Mouse (Mus musculus) neural tube, embryonic 15.5 days (tissue): ENCODE results near the gene Emx2. TPM values are rescaled to one million over a fixed set of nuclear protein-coding genes. Genes with fewer than 3 reads are reported as not detected.

Experiments used
- ATAC-seq: fragments of 200-750 bp; cut with Nextera tagmentation; 2 replicates; pipeline ENCODE4 v1.8.0; 2017; ENCODE audit warnings: mild to moderate bottlenecking, moderate TSS enrichment, moderate library complexity; ENCODE audit not compliant: low FRiP score
- H3K27ac ChIP-seq: fragments of 300-500 bp; sonication (generic); replicated peaks from 2 replicates; pipeline ENCODE4 v1.5.1; 2015; ENCODE audit warnings: mild to moderate bottlenecking, inconsistent platforms
- H3K27me3 ChIP-seq: fragments of 300-500 bp; sonication (generic); replicated peaks from 2 replicates; pipeline ENCODE4 v1.6.1; 2015; ENCODE audit warnings: inconsistent platforms
- H3K36me3 ChIP-seq: fragments of 300-500 bp; sonication (generic); 2 replicates; pipeline ENCODE4 v1.6.1; 2015; ENCODE audit warnings: inconsistent platforms
- H3K4me1 ChIP-seq: fragments of 300-500 bp; sonication (generic); 2 replicates; pipeline ENCODE4 v1.6.1; 2015; ENCODE audit warnings: inconsistent platforms
- H3K4me2 ChIP-seq: fragments of 300-500 bp; sonication (generic); 2 replicates; pipeline ENCODE4 v1.6.1; 2015; ENCODE audit warnings: inconsistent platforms, mild to moderate bottlenecking, moderate library complexity
- H3K4me3 ChIP-seq: fragments of 300-500 bp; sonication (generic); replicated peaks from 2 replicates; pipeline ENCODE4 v1.5.1; 2015; ENCODE audit warnings: mild to moderate bottlenecking, inconsistent platforms
- H3K9ac ChIP-seq: fragments of 300-500 bp; sonication (generic); replicated peaks from 2 replicates; pipeline ENCODE4 v1.6.1; 2015; ENCODE audit warnings: mild to moderate bottlenecking, inconsistent platforms
- H3K9me3 ChIP-seq: fragments of 300-500 bp; sonication (generic); replicated peaks from 2 replicates; pipeline ENCODE4 v1.6.1; 2016; ENCODE audit warnings: inconsistent platforms
- WGBS: fragments of 180-500 bp; shearing (Covaris S2); methylation state at CpG from one replicate; pipeline ENCODE4 v1.1.7; 2015; ENCODE audit warnings: mixed read lengths; 5-methylcytosine and 5-hydroxymethylcytosine counted together
- polyA plus RNA-seq: library from polyadenylated mRNA; unstranded; fragments of >200 nt; fragmentation: Nextera tagmentation; extraction: Ambion mirVana; gene quantifications from 2 replicates; pipeline ENCODE4 v1.2.1, GENCODE M21; 2015

The Emx2 gene
- polyA plus RNA-seq, 1 experiment from 2014 or later = 0.06 TPM

GRCm38 (mm10) chr19:59465281-59465680 lies 7.1 kb downstream of the Emx2 start:
- ATAC-seq = no peak
- Histone ChIP-seq H3K9me3 (no peaks in the 10 kb centered on the region), H3K4me1 (peaks cover 13% of the 10 kb centered on the region), H3K27ac (no peak overlapping the region), H3K9ac (no peak overlapping the region), H3K27me3 (peaks cover 97% of the 10 kb centered on the region), H3K4me3 (no peak overlapping the region), H3K36me3 (no peaks in the 10 kb centered on the region), H3K4me2 (no peak overlapping the region)
- 11% methylated on average over 2 of the region's 2 CpGs for WGBS

GRCm38 (mm10) chr19:59465751-59466410 lies 7.7 kb downstream of the Emx2 start:
- H3K36me3 ChIP-seq = no peaks in the 10 kb centered on the region
- WGBS = 3% methylated on average over 10 of the region's 10 CpGs
- H3K4me1 ChIP-seq = peaks cover 15% of the 10 kb centered on the region
- ATAC-seq = no peak
- H3K9ac ChIP-seq = no peak overlapping the region
- no peaks in the 10 kb centered on the region for H3K9me3 ChIP-seq
- no peak overlapping the region for H3K27ac ChIP-seq
- no peak overlapping the region for H3K4me3 ChIP-seq
- H3K4me2 ChIP-seq = no peak overlapping the region
- H3K27me3 ChIP-seq = peaks cover 97% of the 10 kb centered on the region

GRCm38 (mm10) chr19:59466417-59466937 lies 8.3 kb downstream of the Emx2 start:
- H3K4me2 ChIP-seq = no peak overlapping the region
- no peak overlapping the region for H3K9ac ChIP-seq
- no peak overlapping the region for H3K4me3 ChIP-seq
- H3K27ac ChIP-seq = no peak overlapping the region
- H3K36me3 ChIP-seq = no peaks in the 10 kb centered on the region
- H3K27me3 ChIP-seq = peaks cover 98% of the 10 kb centered on the region
- peaks cover 20% of the 10 kb centered on the region for H3K4me1 ChIP-seq
- WGBS = under 1% methylated on average over 6 of the region's 6 CpGs
- ATAC-seq = no peak
- no peaks in the 10 kb centered on the region for H3K9me3 ChIP-seq

- ATAC-seq = no peak
These were observed 8.8 kb downstream of the Emx2 start for GRCm38 (mm10) chr19:59467016-59467412.

GRCm38 (mm10) chr19:59467413-59468064 lies 9.4 kb downstream of the Emx2 start:
- peaks cover 20% of the 10 kb centered on the region for H3K4me1 ChIP-seq
- H3K4me3 ChIP-seq = no peak overlapping the region
- no peak for ATAC-seq
- no peak overlapping the region for H3K27ac ChIP-seq
- no peaks in the 10 kb centered on the region for H3K36me3 ChIP-seq
- H3K4me2 ChIP-seq = no peak overlapping the region
- peaks cover 98% of the 10 kb centered on the region for H3K27me3 ChIP-seq
- no peak overlapping the region for H3K9ac ChIP-seq
- 1% methylated on average over 23 of the region's 23 CpGs for WGBS
- no peaks in the 10 kb centered on the region for H3K9me3 ChIP-seq

More at GRCm38 (mm10) chr19:59467016-59467412, 8.8 kb downstream of the Emx2 start:
- H3K4me3 ChIP-seq = no peak overlapping the region
- peaks cover 98% of the 10 kb centered on the region for H3K27me3 ChIP-seq
- H3K27ac ChIP-seq = no peak overlapping the region
- H3K9ac ChIP-seq = no peak overlapping the region
- WGBS = 2% methylated on average over 19 of the region's 19 CpGs
- no peak overlapping the region for H3K4me2 ChIP-seq
- no peaks in the 10 kb centered on the region for H3K36me3 ChIP-seq
- no peaks in the 10 kb centered on the region for H3K9me3 ChIP-seq
- H3K4me1 ChIP-seq = peaks cover 20% of the 10 kb centered on the region

GRCm38 (mm10) chr19:59468065-59468810 lies 10.1 kb downstream of the Emx2 start:
- H3K4me3 ChIP-seq = no peak overlapping the region

GRCm38 (mm10) chr19:59469035-59469949 lies 11.1 kb downstream of the Emx2 start:
- Histone ChIP-seq H3K27ac (no peak overlapping the region), H3K4me1 (peaks cover 20% of the 10 kb centered on the region), H3K36me3 (no peaks in the 10 kb centered on the region), H3K27me3 (peaks cover 93% of the 10 kb centered on the region), H3K9me3 (no peaks in the 10 kb centered on the region), H3K4me2 (peak overlapping the region; percentile 52), H3K4me3 (peak overlapping the region; percentile 29), H3K9ac (no peak overlapping the region)
- 2% methylated on average over 35 of the region's 35 CpGs for WGBS
- peak; percentile 45; the same call in 1 of the 2 replicates for ATAC-seq

More at GRCm38 (mm10) chr19:59468065-59468810, 10.1 kb downstream of the Emx2 start:
- Histone ChIP-seq H3K36me3 (no peaks in the 10 kb centered on the region), H3K27ac (no peak overlapping the region), H3K4me1 (peaks cover 20% of the 10 kb centered on the region), H3K4me2 (no peak overlapping the region), H3K9ac (no peak overlapping the region), H3K9me3 (no peaks in the 10 kb centered on the region), H3K27me3 (peaks cover 98% of the 10 kb centered on the region)
- 5% methylated on average over 26 of the region's 27 CpGs for WGBS
- no peak; the same call in 1 of the 2 replicates for ATAC-seq

- ATAC-seq = no peak
- no peak overlapping the region for H3K4me3 ChIP-seq
- H3K27me3 ChIP-seq = peaks cover 88% of the 10 kb centered on the region
- no peaks in the 10 kb centered on the region for H3K36me3 ChIP-seq
- WGBS = 8% methylated on average over 11 of the region's 11 CpGs
- H3K9me3 ChIP-seq = no peaks in the 10 kb centered on the region
- no peak overlapping the region for H3K27ac ChIP-seq
- no peak overlapping the region for H3K4me2 ChIP-seq
- H3K4me1 ChIP-seq = peaks cover 20% of the 10 kb centered on the region
- no peak overlapping the region for H3K9ac ChIP-seq
These were observed 12.0 kb downstream of the Emx2 start for GRCm38 (mm10) chr19:59470074-59470630.

GRCm38 (mm10) chr19:59470913-59471312 lies 12.7 kb downstream of the Emx2 start:
- Histone ChIP-seq H3K4me2 (peak overlapping the region; percentile 22; the same call in 1 of the 2 replicates), H3K27me3 (peaks cover 81% of the 10 kb centered on the region), H3K4me3 (no peak overlapping the region), H3K4me1 (peaks cover 20% of the 10 kb centered on the region), H3K36me3 (no peaks in the 10 kb centered on the region), H3K9me3 (no peaks in the 10 kb centered on the region), H3K9ac (0 out of 2 replicates have a peak overlapping the region, but pooled peaks have one; percentile 0), H3K27ac (no peak overlapping the region)
- ATAC-seq = no peak
- WGBS = 3% methylated on average over 13 of the region's 13 CpGs

GRCm38 (mm10) chr19:59472844-59473243 lies 14.7 kb downstream of the Emx2 start:
- Histone ChIP-seq H3K36me3 (no peaks in the 10 kb centered on the region), H3K4me1 (peaks cover 18% of the 10 kb centered on the region), H3K27ac (no peak overlapping the region), H3K4me3 (no peak overlapping the region), H3K9ac (no peak overlapping the region), H3K9me3 (no peaks in the 10 kb centered on the region), H3K27me3 (peaks cover 68% of the 10 kb centered on the region), H3K4me2 (no peak overlapping the region)
- no peak for ATAC-seq
- 92% methylated on average over 2 of the region's 2 CpGs for WGBS
